Mouse (Mus musculus) liver, adult 2 months (tissue): Measurements from ENCODE around the gene Ap2a1.
A peak's percentile ranks its signal among the peaks of the same experiment; 100 is the strongest.

ENCODE experiments used
- CTCF ChIP-seq: fragments of 200-500 bp; IDR thresholded peaks from 2 replicates; pipeline ENCODE4 v1.5.1; 2011; ENCODE audit warnings: low read depth, low read length, control low read depth
- POLR2A ChIP-seq: fragments of 200-500 bp; IDR thresholded peaks from 2 replicates; pipeline ENCODE4 v1.6.1; 2011; ENCODE audit warnings: low read length, control low read depth; ENCODE audit not compliant: insufficient read depth; ENCODE audit errors: extremely low read depth

DNA sequence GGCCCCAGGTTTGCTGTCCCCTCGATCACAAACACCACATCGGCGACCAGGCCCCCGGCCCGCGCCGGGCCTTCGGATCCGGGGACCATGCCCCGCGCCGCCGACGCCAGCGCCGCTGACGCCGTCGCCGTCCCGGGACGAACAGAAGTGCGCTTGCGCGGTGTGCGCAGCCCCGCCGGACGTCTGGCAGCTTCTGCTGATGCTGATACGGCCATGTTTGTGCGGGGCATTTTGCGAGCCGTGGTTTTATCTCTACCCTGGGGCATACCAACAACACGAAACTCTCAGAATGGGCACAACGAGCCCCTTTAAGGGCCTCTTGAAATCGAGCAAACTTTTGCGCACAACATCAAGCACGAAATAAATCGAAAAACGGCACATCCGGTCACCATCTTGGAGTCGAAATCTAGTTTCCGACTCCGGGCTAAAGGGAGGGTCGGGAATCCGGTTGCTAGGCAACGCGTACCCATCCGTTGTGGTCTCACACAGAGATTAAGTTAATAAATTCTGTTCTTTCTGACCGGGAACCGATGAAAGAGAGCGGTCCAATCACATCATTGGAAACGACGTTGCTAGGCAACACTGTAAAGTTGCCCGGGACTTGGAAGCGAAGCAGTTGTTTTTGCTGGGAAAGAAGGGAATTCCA is 36.9 kb downstream of the Ap2a1 start, which contains the start of gene Med25:
- TF ChIP-seq POLR2A: peak; percentile 32; the same call in 1 of the 2 replicates
- no peak for TF ChIP-seq CTCF
